Mouse (Mus musculus) kidney, postnatal 14 days (tissue): Measurements from ENCODE around the gene Hdac7.

Experiments used
- DNase-seq: peaks from one replicate; pipeline ENCODE4 v3.0.0; 2022; ENCODE audit warnings: mixed read lengths

The Hdac7 gene

GRCm38 (mm10) chr15:97766194-97766593 lies 78.1 kb downstream of the Hdac7 start:
- DNase-seq, result no peak

- peak; percentile 71 for DNase-seq
These were observed 79.1 kb downstream of the Hdac7 start for GRCm38 (mm10) chr15:97765090-97765794.

GRCm38 (mm10) chr15:97764532-97764931 lies 79.8 kb downstream of the Hdac7 start:
- no peak for DNase-seq

- DNase-seq, result no peak
These were observed 80.8 kb downstream of the Hdac7 start for GRCm38 (mm10) chr15:97763256-97764049.

- peak; percentile 72 for DNase-seq
These were observed 81.6 kb downstream of the Hdac7 start for GRCm38 (mm10) chr15:97762733-97763132.

GRCm38 (mm10) chr15:97761438-97761837 lies 82.9 kb downstream of the Hdac7 start:
- DNase-seq, result peak; percentile 54

GRCm38 (mm10) chr15:97760952-97761351 lies 83.3 kb downstream of the Hdac7 start:
- DNase-seq, result no peak

GRCm38 (mm10) chr15:97760006-97760405 lies 84.3 kb downstream of the Hdac7 start:
- DNase-seq, result no peak

- no peak for DNase-seq
These were observed 88.9 kb downstream of the Hdac7 start for GRCm38 (mm10) chr15:97755361-97755760.

- DNase-seq, result no peak
These were observed 89.8 kb downstream of the Hdac7 start for GRCm38 (mm10) chr15:97754476-97754875.

GRCm38 (mm10) chr15:97752491-97752890 lies 91.8 kb downstream of the Hdac7 start:
- DNase-seq, result no peak

GRCm38 (mm10) chr15:97751676-97752075 lies 92.6 kb downstream of the Hdac7 start:
- no peak for DNase-seq

- peak; percentile 91 for DNase-seq
These were observed 93.6 kb downstream of the Hdac7 start for GRCm38 (mm10) chr15:97750697-97751096.

- no peak for DNase-seq
These were observed 94.5 kb downstream of the Hdac7 start for GRCm38 (mm10) chr15:97749841-97750240.

- no peak for DNase-seq
These were observed 94.9 kb downstream of the Hdac7 start for GRCm38 (mm10) chr15:97749397-97749796.

- DNase-seq, result no peak
These were observed 95.3 kb downstream of the Hdac7 start for GRCm38 (mm10) chr15:97748964-97749363.

- DNase-seq, result no peak
These were observed 96.0 kb downstream of the Hdac7 start for GRCm38 (mm10) chr15:97748309-97748708.

GRCm38 (mm10) chr15:97747486-97747885 lies 96.8 kb downstream of the Hdac7 start:
- DNase-seq, result no peak

GRCm38 (mm10) chr15:97746748-97747147 lies 97.6 kb downstream of the Hdac7 start:
- no peak for DNase-seq

GRCm38 (mm10) chr15:97746278-97746677 lies 98.0 kb downstream of the Hdac7 start:
- no peak for DNase-seq

GRCm38 (mm10) chr15:97745331-97745730 lies 99.0 kb downstream of the Hdac7 start:
- DNase-seq, result peak; percentile 79

- no peak for DNase-seq
These were observed 99.4 kb downstream of the Hdac7 start for GRCm38 (mm10) chr15:97744930-97745329.

GRCm38 (mm10) chr15:97743961-97744525 lies 100.3 kb downstream of the Hdac7 start:
- DNase-seq, result no peak

GRCm38 (mm10) chr15:97743210-97743609 lies 101.1 kb downstream of the Hdac7 start:
- no peak for DNase-seq
